Mouse (Mus musculus): ENCODE data around the gene Nelfe.
A peak's percentile ranks its signal among the peaks of the same experiment; 100 is the strongest.

Gene Nelfe

GRCm38 (mm10) chr17:34847615-34848014, 2.6 kb upstream of the Nelfe start:
- no peak for DNase-seq

- no peak for DNase-seq
Observed at GRCm38 (mm10) chr17:34850517-34851125, 430 bp downstream of the Nelfe start.

GRCm38 (mm10) chr17:34853511-34853910, 3.3 kb downstream of the Nelfe start:
- no peak for DNase-seq

GRCm38 (mm10) chr17:34854761-34855160, 4.6 kb downstream of the Nelfe start:
- no peak for DNase-seq

- DNase-seq = peak; percentile 45
Observed at GRCm38 (mm10) chr17:34855825-34856224, 5.6 kb downstream of the Nelfe start.

- DNase-seq = no peak
Observed at GRCm38 (mm10) chr17:34858670-34859069, 8.5 kb downstream of the Nelfe start.

- no peak for DNase-seq
Observed at GRCm38 (mm10) chr17:34860514-34860913, 10.3 kb downstream of the Nelfe start.

- no peak for DNase-seq
Observed at GRCm38 (mm10) chr17:34861704-34862415, 11.7 kb downstream of the Nelfe start.

- no peak for DNase-seq
Observed at GRCm38 (mm10) chr17:34862416-34863081, 12.4 kb downstream of the Nelfe start, which contains the start of gene Cfb. Gene Cfb (minus strand): TSS chr17:34862518.

GRCm38 (mm10) chr17:34865981-34866380, 15.8 kb downstream of the Nelfe start:
- no peak for DNase-seq

GRCm38 (mm10) chr17:34874321-34874720, 24.1 kb downstream of the Nelfe start:
- no peak for DNase-seq

- DNase-seq = no peak
Observed at GRCm38 (mm10) chr17:34879336-34879879, 29.2 kb downstream of the Nelfe start, which contains the start of gene Zbtb12. Gene Zbtb12 (plus strand): TSS chr17:34879483.

- DNase-seq = no peak
Observed at GRCm38 (mm10) chr17:34881166-34881565, 31.0 kb downstream of the Nelfe start.

GRCm38 (mm10) chr17:34881683-34882310, 31.6 kb downstream of the Nelfe start, which contains the start of gene Gm20547:
Gene Gm20547 (minus strand): TSS chr17:34882042.
- no peak for DNase-seq

- no peak for DNase-seq
Observed at GRCm38 (mm10) chr17:34883332-34883731, 33.1 kb downstream of the Nelfe start.

GRCm38 (mm10) chr17:34884704-34885103, 34.5 kb downstream of the Nelfe start:
- DNase-seq = no peak

GRCm38 (mm10) chr17:34885615-34886014, 35.4 kb downstream of the Nelfe start:
- DNase-seq = no peak

- DNase-seq = no peak
Observed at GRCm38 (mm10) chr17:34887942-34888341, 37.8 kb downstream of the Nelfe start.

GRCm38 (mm10) chr17:34890074-34890743, 40.0 kb downstream of the Nelfe start:
- no peak for DNase-seq

GRCm38 (mm10) chr17:34891377-34891776, 41.2 kb downstream of the Nelfe start:
- no peak for DNase-seq

- no peak for DNase-seq
Observed at GRCm38 (mm10) chr17:34893072-34893824, 43.1 kb downstream of the Nelfe start.
